Mouse (Mus musculus) kidney, adult 2 months (tissue): ENCODE measurements at regions not wholly inside any gene's neighbourhood (a gene's known extent, or its start where the extent isn't known, plus 50 kb on each side); places are given as distances from the start of the nearest gene placed in this dataset.

Experiments used
- CTCF ChIP-seq: fragments of 200-500 bp; conservative IDR thresholded peaks from 2 replicates; pipeline ENCODE4 v1.5.1; 2011; ENCODE audit warnings: low read depth, mild to moderate bottlenecking, control low read depth, low read length, moderate library complexity, mixed read lengths; ENCODE audit not compliant: insufficient read depth, insufficient read length
- POLR2A ChIP-seq: fragments of 200-500 bp; IDR thresholded peaks from one replicate; pipeline ENCODE4 v1.6.1; 2011; ENCODE audit warnings: low read depth, low read length, control low read depth

DNA sequence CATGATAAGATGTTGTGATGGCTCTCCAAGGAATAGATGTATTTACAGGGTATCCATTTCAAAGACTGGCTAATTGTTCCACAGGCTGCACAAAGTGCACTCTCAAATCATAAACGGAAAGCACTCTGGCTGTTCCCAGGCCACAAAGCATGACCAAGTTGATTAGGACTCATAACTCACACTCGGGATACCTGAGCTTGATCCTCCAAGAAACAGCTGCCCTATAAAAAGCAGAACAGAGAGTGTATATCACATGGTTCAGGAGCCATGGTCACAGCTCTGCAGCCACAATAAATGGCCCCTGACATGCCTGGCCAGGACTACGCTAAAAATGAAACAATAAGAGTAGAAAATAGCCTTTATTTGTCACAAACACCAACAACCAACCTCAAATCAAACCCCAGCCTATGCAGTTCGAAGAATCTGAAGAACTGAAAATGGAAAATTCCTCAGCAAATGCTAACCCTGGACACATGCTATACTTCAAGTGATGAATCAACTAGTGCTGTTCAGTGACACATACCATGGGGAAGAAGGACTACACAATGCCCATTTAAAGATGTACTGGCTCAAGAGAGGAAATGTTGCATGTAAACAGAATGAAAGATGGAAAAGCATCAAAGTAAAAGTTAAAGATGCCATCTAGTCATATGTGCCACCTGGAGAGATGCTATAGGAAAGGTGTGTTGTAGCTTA is 473.5 kb downstream of the Gsdmc2 start:
- TF ChIP-seq CTCF (no peak), POLR2A (no peak)
